Mouse (Mus musculus): ENCODE data around the gene Zbtb38.

DNA sequence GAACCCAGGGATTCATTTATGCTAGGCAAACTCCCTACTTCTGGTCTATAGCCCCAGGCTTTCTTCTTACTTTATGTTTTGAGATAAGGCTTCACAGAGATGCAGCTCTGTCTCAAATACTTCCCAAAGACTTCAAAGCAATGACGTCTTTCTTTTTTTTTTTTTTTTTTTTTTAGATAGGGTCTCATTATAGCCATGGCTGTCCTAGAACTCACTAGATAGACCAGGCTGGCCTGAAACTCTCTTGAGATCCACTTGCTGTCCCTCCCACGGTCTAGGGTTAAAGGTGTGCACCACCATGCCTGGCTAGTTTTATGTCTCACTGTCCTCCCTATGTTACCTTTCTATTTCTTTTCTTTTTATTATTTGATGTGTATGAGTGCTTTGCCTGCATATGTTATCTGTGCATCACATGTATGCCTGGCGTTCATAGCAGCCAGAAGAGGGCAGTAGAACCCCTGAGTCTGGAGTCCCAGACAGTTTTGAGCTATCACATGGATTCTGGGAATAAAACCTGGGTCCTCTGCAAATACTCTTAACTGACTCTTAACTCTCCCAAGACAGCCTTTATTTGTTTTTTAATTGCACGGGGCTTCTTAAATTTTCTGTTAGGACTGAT, 37.9 kb upstream of the Zbtb38 start:
- TF ChIP-seq CTCF (IDR thresholded peaks at IDR 0.05; ENCODE audit: low read depth) (peak; percentile 60), EP300 (optimal IDR thresholded peaks at IDR 0.05) (no peak)

All from stomach, postnatal 0 days (tissue).